Mouse (Mus musculus) T-cell, adult 66 days (primary cell): ENCODE results near the gene L1cam. TPM values are rescaled to one million over a fixed set of nuclear protein-coding genes. Genes with fewer than 3 reads are reported as not detected.

Experiments
- total RNA-seq, 2 experiments: library from RNA; stranded (reverse); gene quantifications; 3 replicates in 1 of 2; 4 replicates in 1 of 2; pipeline ENCODE4 v1.2.4; 2023

The L1cam gene
- 10 to 100 TPM; 39.9 to 56.0 TPM for total RNA-seq

DNA sequence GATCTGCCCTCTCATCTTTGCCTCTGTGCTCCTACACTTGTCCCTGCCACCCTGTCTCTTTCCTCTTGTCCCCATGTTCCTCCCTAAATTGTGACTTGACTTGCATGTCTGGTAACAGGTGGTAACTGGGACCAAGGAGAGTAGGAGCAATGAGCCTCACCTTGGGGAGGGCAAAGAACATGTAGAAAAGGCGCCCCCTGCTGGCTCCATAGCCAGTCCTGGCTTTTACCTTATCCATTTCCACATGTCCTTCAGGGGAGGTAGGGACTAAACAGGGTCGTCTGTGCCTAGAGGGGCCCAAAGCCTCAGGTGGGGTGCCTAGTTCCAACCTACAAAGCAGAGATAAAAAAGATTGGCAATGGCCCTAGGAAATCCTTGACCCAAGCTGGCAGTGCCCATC is at the start of gene L1cam:
Gene L1cam, minus strand, starts transcription at position 387 of the 400 bp plus-strand sequence.

GRCm38 (mm10) chrX:73930402-73931062 is 34.6 kb upstream of the L1cam start, which contains the start of gene Renbp:
Gene Renbp (minus strand): TSS chrX:73930850.

GRCm38 (mm10) chrX:73921823-73922549 is 26.1 kb upstream of the L1cam start, which contains the start of the genes Arhgap4 and Naa10:
Gene Arhgap4 (minus strand): TSS chrX:73921870.
Gene Naa10 (minus strand): TSS chrX:73921944.

DNA sequence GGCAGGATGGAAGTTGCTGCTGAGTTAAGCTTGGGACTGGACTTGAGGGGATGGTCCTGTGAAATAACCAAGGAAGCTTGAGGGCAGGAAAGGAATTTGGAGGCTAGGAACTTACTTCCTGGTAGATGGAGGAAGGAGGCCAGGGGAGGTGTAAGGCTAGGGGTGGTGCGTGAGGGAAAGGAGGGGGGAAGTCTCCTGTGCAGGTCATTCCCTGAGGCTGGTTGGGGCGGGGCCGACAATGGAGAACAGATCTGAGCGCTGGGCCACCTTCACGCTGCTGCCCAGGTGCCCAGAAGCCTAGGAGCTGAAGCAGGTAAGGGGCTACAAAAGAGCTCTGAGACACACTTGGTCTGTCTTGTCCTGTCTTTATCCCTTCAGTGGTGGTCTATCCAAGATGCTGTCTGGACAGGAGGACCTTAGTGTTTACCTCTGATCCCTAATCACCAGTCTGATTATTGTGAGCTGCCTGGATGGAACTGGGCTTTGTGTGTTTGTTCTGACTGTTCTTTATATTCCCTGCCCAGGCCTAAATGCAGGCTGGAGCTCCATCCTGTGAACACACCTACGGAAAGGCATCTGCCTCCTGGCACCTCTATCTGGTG is 4.3 kb downstream of the L1cam start, which contains the start of gene Avpr2:
Gene Avpr2, plus strand, starts transcription at position 552 of the 602 bp plus-strand sequence.

DNA sequence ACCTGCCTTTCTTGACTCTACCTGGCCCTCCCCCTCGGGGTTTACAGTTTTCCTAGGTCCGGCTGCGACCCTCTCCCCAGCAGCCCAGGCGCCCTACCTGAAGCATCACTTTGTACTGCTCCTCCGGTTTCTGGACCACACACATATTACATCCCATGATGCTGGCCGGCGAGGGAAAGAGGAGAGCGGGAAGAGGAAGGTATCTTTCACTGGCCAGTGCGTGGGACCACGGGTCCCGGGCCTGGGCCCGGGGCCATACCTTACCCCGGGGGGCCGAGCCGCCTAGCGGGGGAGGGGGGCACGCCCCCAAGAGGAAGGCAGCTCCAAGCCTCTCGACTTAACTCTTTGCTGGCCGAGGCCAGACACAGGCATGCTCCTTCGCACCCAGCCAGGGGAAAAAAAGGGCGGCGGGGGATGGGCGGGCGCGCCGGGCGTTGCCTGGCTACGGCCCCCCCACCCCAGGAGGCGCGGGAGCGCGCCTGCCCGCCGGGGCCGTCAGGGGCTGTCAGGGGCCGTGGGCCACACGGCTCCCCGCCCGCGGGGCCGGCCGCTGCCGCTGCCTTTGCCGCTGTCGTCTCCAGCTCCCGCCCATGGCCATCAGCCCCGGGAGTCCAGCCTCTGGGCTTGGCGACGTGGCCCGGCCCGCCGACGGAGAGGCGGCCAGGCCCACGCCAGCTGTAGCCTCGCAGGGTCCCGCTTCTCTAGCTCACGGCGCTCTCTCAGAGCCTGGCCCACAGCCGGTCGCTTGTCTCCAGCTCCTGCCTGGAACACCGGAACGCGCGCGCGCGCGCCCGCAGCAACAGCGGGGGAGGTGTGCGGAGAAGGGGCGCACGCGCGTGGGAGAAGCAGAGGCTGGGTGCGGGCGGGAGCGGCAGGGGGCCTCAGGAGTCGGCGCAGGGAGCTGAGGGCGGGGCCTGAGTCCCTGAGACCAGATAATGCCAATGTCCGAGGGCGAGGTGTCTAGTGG is 71.4 kb downstream of the L1cam start, which contains the start of gene Pdzd4:
Gene Pdzd4, minus strand, starts transcription at position 785 of the 967 bp plus-strand sequence.

Other genes with a start within 250 kb of the L1cam start
- under 1 TPM; 0.61 to 0.68 TPM for gene Pnck, start 236.0 kb downstream of the L1cam start, total RNA-seq
- 1 to 10 TPM; 1.5 to 3.8 TPM for gene Slc6a8, start 223.0 kb downstream of the L1cam start, total RNA-seq
- 100 to 1,000 TPM; 107 to 109 TPM for gene Bcap31, start 179.9 kb downstream of the L1cam start, total RNA-seq
- 10 to 100 TPM; 29.4 to 33.9 TPM for gene Abcd1, start 179.5 kb downstream of the L1cam start, total RNA-seq
- not detected for gene Plxnb3, start 139.0 kb downstream of the L1cam start, total RNA-seq
- gene Srpk3, start 121.7 kb downstream of the L1cam start, total RNA-seq: under 1 TPM in 1 of 2 experiments, not detected in 1; 0.64 TPM
- gene Idh3g, start 109.2 kb downstream of the L1cam start, total RNA-seq: 100 to 1,000 TPM; 125 to 131 TPM
- 100 to 1,000 TPM; 104 to 147 TPM for gene Ssr4, start 109.1 kb downstream of the L1cam start, total RNA-seq
- gene Pdzd4, start 71.1 kb downstream of the L1cam start, total RNA-seq: 1 to 10 TPM; 1.4 to 3.3 TPM
- gene Avpr2, start 4.0 kb downstream of the L1cam start, total RNA-seq: not detected
- 100 to 1,000 TPM; 287 to 307 TPM for gene Arhgap4, start 25.8 kb upstream of the L1cam start, total RNA-seq
- 10 to 100 TPM; 64.6 to 88.6 TPM for gene Naa10, start 25.8 kb upstream of the L1cam start, total RNA-seq
- gene Renbp, start 34.7 kb upstream of the L1cam start, total RNA-seq: 1 to 10 TPM; 2.1 to 6.0 TPM
- gene Hcfc1, start 70.3 kb upstream of the L1cam start, total RNA-seq: 100 to 1,000 TPM in 1 of 2 experiments, 10 to 100 TPM in 1; 96.1 to 110 TPM
- 100 to 1,000 TPM; 128 to 146 TPM for gene Irak1, start 127.8 kb upstream of the L1cam start, total RNA-seq
- not detected for gene Opn1mw, start 231.4 kb upstream of the L1cam start, total RNA-seq
- 10 to 100 TPM; 52.2 to 53.0 TPM for gene Mecp2, start 239.3 kb upstream of the L1cam start, total RNA-seq